ENCODE assay signal across 29 mouse cellular contexts in the genomic region with DNA sequence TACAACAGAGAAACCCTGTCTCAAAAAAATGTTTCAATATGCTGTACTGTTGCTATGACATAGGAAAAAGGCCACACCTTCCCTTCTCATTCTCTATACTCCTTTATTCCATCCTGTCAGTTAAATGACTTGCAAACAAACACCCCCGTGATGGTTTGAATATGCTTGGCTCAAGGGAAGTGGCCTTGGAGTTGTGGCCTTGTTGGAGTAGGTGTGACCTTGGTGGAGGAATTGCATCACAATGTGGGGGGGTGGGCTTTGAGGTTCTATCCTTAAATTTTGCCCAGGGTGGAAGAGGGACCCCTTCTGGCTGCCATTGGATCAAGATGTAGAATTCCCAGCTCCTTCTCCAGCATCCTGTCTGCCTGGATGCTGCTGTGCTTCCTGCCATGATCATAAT.
"Had no signal": no experiment of that assay in that cellular context is flagged by ENCODE, and none has a peak within 500 bp of the region (broad histone marks: within the 10 kb centered on the region; RNA-seq: fewer than 3 reads in every experiment).

No protein-coding gene starts in this region.

- H3K9me3 ChIP-seq: heart, embryonic 15.5 days; hindbrain, embryonic 10.5 days; hindbrain, embryonic 12.5 days; hindbrain, embryonic 13.5 days; hindbrain, embryonic 15.5 days; intestine, embryonic 15.5 days; kidney, embryonic 15.5 days had no signal

- H3K4me3 ChIP-seq: heart, embryonic 13.5 days; heart, embryonic 15.5 days; hindbrain, embryonic 10.5 days; hindbrain, embryonic 12.5 days; hindbrain, embryonic 13.5 days; hindbrain, embryonic 15.5 days; intestine, embryonic 15.5 days; kidney, embryonic 15.5 days; layer of hippocampus, adult 2 months; left cerebral cortex, adult 2 months had no signal

- H3K27ac ChIP-seq: heart, embryonic 13.5 days; heart, embryonic 15.5 days; hindbrain, embryonic 10.5 days; hindbrain, embryonic 12.5 days; hindbrain, embryonic 13.5 days; hindbrain, embryonic 14.5 days; hindbrain, embryonic 15.5 days; hindbrain, postnatal 0 days; intestine, embryonic 15.5 days; kidney, embryonic 15.5 days; kidney, postnatal 0 days; layer of hippocampus, adult 2 months; left cerebral cortex, adult 2 months had no signal

- DNase-seq: heart, postnatal 10 days; heart, postnatal 14 days; heart, postnatal 36 days; heart, postnatal 4 days; kidney, adult 11 months; kidney, adult 18-20 months; kidney, adult 2 months; kidney, adult 8-10 months; kidney, adult 9 months; kidney, postnatal 10 days; kidney, postnatal 14 days; kidney, postnatal 25 days; kidney, postnatal 36 days; kidney, postnatal 4 days; layer of hippocampus, adult 9-11 months; layer of hippocampus, postnatal 36 days had no signal

- H3K27me3 ChIP-seq: heart, embryonic 13.5 days; heart, embryonic 15.5 days; hindbrain, embryonic 12.5 days; hindbrain, embryonic 13.5 days; hindbrain, embryonic 15.5 days; intestine, embryonic 15.5 days; kidney, embryonic 15.5 days had no signal

- H3K36me3 ChIP-seq: heart, embryonic 13.5 days; heart, embryonic 15.5 days; hindbrain, embryonic 10.5 days; hindbrain, embryonic 12.5 days; hindbrain, embryonic 13.5 days; hindbrain, embryonic 15.5 days; intestine, embryonic 15.5 days; kidney, embryonic 15.5 days had no signal

- H3K4me1 ChIP-seq: heart, embryonic 13.5 days; heart, embryonic 15.5 days; hindbrain, embryonic 10.5 days; hindbrain, embryonic 12.5 days; hindbrain, embryonic 13.5 days; hindbrain, embryonic 15.5 days; intestine, embryonic 15.5 days; kidney, embryonic 15.5 days had no signal
